Mouse (Mus musculus) urinary bladder, adult 18-20 months (tissue): Measurements from ENCODE around the gene Babam2.

Source experiments
- DNase-seq, 2 experiments: peaks; one replicate each; pipeline ENCODE4 v3.0.0; 2022; ENCODE audit warnings: low spot score in 2 of 2, mixed read lengths in 2 of 2

Babam2 gene

GRCm38 (mm10) chr5:31697644-31698296 lies at the start of gene Babam2:
Babam2 (plus strand) TSS chr5:31697684.
- peak; percentile 89 to 94 for DNase-seq

GRCm38 (mm10) chr5:31650518-31651288 lies 46.8 kb upstream of the Babam2 start:
- no peak for DNase-seq

GRCm38 (mm10) chr5:31655688-31656190 lies 41.7 kb upstream of the Babam2 start:
- no peak for DNase-seq

GRCm38 (mm10) chr5:31666176-31666575 lies 31.3 kb upstream of the Babam2 start:
- no peak for DNase-seq

- no peak for DNase-seq
Observed at GRCm38 (mm10) chr5:31668325-31668968, 29.0 kb upstream of the Babam2 start.

GRCm38 (mm10) chr5:31669984-31670383 lies 27.5 kb upstream of the Babam2 start:
- no peak for DNase-seq

- DNase-seq = no peak
Observed at GRCm38 (mm10) chr5:31671137-31671536, 26.3 kb upstream of the Babam2 start.

- no peak for DNase-seq
Observed at GRCm38 (mm10) chr5:31673431-31673830, 24.1 kb upstream of the Babam2 start.

- DNase-seq = no peak
Observed at GRCm38 (mm10) chr5:31678000-31678399, 19.5 kb upstream of the Babam2 start.

- DNase-seq = no peak
Observed at GRCm38 (mm10) chr5:31680183-31680582, 17.3 kb upstream of the Babam2 start.

GRCm38 (mm10) chr5:31682305-31682704 lies 15.2 kb upstream of the Babam2 start:
- DNase-seq = no peak

- no peak for DNase-seq
Observed at GRCm38 (mm10) chr5:31686040-31686439, 11.4 kb upstream of the Babam2 start.

GRCm38 (mm10) chr5:31687972-31688371 lies 9.5 kb upstream of the Babam2 start:
- no peak for DNase-seq

GRCm38 (mm10) chr5:31693191-31693590 lies 4.3 kb upstream of the Babam2 start:
- no peak for DNase-seq

GRCm38 (mm10) chr5:31696971-31697643 lies 377 bp upstream of the Babam2 start, which contains the start of gene Rbks:
Rbks (minus strand) TSS chr5:31697627.
- no peak for DNase-seq

GRCm38 (mm10) chr5:31698297-31698726 lies 828 bp downstream of the Babam2 start:
- peak; percentile 66 to 82 for DNase-seq

- no peak for DNase-seq
Observed at GRCm38 (mm10) chr5:31698931-31699330, 1.4 kb downstream of the Babam2 start.

- DNase-seq = no peak
Observed at GRCm38 (mm10) chr5:31699397-31699796, 1.9 kb downstream of the Babam2 start.

GRCm38 (mm10) chr5:31704971-31705370 lies 7.5 kb downstream of the Babam2 start:
- DNase-seq = no peak

- no peak for DNase-seq
Observed at GRCm38 (mm10) chr5:31706826-31707225, 9.3 kb downstream of the Babam2 start.

- DNase-seq = no peak
Observed at GRCm38 (mm10) chr5:31709389-31709788, 11.9 kb downstream of the Babam2 start.

GRCm38 (mm10) chr5:31713280-31713711 lies 15.8 kb downstream of the Babam2 start:
- no peak for DNase-seq
